Mouse (Mus musculus) gonadal fat pad, adult 2 months (tissue): ENCODE results near the gene Smok2b. TPM values are rescaled to one million over a fixed set of nuclear protein-coding genes. Genes with fewer than 3 reads are reported as not detected.
"Not testable (repeated sequence)": the region's sequence is repeated elsewhere in the genome, so short reads cannot be mapped to it uniquely, and the experiment has no call there.

ENCODE experiments used
- DNase-seq: peaks from one replicate; pipeline ENCODE4 v3.0.0-alpha.2; 2012; ENCODE audit warnings: low read depth
- polyA plus RNA-seq: library from polyadenylated mRNA; depleted of rRNA; stranded (reverse); fragments of >200 nt; gene quantifications from 2 replicates; pipeline ENCODE4 v1.2.3, GENCODE M21; 2012; rRNA removed

Smok2b gene
- not detected in 2 replicates for polyA plus RNA-seq

DNA sequence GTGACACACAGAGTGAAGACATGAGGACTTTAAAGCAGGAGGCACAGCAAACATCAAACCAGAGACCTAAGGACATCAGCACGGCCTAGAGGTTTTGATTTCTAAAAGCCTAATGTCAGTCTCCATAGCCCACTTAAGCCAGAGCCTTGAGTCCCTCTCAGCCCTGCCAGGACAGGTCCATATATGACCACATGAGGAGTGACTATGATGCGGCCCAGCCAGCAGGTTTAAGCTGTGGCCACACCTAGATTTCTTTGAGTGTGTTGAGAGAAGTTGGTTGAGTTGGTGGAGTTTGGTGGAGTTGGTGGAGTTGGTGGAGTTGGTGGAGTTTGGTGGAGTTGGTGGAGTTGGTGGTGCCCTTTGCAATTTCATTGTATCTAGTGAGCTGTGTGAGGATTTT, at the start of gene Smok2b:
Gene Smok2b, plus strand, starts transcription at position 301 of the 400 bp plus-strand sequence.
- DNase-seq, result not testable (repeated sequence)

DNA sequence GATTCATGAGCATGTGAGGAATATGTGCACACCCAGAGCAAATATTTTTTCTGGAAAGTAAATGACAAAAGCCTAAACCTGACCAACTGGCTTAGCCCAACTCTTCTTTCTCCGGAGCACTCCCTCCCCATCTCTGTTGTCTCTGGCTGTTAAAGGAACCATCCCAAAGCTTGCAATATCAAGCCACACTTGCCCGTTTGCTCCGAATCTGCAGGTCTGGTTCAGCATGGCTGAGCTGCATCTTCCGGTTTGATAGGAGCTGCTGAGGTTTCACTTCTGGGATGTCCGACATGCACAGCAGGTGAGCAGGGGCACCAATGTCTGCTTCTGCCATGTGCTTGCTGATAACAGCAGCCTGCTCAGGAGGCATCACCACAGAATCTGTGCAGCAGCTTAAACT, 49.6 kb upstream of the Smok2b start:
- not testable (repeated sequence) for DNase-seq

DNA sequence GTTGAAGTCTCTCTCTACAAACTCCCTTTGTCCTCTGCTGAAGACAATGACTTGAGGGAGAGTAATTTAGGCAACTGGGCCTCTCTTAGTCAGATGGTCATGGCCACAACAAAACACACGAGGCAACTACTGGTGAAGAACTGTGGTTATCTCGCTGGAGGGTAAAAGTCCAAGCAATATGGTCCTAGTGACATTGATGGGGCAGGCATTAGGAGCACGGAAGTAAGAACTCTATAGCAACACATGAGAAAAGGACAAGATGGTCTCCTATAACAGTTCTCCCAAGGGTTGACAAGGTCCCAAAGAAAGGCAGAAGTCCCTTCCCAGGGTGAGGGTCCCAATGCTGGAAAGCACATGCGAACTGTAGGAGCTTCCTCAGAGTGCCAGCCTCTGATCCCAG, 47.3 kb upstream of the Smok2b start:
- DNase-seq, result not testable (repeated sequence)

DNA sequence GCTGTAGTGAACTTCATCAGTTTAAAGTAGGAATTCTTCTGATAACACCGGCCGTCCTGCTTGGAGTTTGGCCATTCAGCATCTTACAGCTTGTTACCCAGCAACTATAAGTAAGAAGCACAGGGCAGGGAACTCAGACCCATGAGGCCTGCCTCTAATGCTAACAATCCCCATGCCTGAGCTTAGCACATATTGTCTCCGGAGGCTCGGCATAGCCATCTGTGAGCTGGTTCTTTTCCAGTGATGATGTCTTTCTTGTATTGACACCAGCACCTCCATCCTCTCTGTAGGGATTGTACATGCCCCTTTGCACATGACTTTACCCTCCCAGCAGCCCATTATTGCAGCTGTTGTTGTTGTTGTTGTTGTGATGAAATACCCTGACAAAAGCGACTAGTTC, 45.5 kb upstream of the Smok2b start:
- DNase-seq, result not testable (repeated sequence)

DNA sequence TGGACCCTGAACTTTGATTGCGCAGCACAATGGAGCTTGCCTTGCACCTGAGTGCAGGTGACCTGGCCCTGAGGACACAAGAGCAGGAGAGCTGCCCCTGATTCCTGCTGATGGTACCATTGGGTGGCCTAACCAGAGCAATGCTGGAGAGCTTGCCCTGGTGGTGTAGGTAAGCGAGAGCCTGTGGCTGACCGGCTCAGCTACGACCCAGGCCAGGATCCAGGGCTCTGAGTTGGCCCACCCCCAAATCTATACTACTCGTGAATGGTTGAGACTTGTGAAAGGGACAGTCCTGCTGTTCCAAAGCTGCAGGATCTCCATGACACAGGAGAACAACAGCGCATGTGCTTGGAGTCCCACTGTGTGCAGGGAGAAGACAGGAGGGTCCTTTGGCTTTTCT, 43.5 kb upstream of the Smok2b start:
- DNase-seq, result not testable (repeated sequence)

DNA sequence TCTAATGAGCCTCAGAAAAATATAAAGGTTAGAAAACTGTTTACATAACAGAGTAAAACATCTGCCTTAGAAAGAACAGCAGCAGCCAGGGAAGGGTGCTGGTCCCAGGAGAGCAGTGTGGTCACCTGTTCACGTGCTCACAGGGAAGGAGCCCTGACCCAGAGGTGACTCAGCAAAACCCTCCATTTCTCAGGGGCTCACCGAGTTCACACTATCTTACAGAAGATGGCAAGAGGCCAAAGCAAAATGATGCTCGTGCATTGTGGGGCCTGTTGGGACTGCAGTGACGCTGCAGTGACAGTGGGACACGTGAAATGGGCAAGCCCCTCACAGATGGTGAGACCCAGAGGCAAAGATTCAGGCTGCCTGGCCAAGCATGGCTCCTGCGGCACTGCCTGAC, 42.4 kb upstream of the Smok2b start:
- DNase-seq, result not testable (repeated sequence)

DNA sequence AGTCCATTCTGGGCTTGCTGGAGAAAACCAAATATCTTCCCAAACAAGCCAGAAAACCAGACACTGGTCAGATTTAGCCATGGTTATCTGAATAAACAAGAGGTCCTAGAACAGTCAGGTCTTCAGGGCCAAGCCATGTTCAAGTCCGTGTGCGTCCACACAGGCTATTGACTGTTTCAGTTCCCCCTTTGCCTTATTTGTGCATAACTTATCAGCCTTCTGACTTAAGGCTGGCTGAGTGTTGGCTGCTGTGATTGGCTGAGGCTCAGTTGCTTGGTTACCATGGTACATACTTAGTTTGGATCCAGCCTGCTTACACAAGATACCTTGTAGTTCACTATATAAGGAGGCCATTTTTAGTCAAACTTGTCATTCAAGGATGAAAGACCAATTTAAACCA, 41.2 kb upstream of the Smok2b start:
- DNase-seq, result not testable (repeated sequence)

DNA sequence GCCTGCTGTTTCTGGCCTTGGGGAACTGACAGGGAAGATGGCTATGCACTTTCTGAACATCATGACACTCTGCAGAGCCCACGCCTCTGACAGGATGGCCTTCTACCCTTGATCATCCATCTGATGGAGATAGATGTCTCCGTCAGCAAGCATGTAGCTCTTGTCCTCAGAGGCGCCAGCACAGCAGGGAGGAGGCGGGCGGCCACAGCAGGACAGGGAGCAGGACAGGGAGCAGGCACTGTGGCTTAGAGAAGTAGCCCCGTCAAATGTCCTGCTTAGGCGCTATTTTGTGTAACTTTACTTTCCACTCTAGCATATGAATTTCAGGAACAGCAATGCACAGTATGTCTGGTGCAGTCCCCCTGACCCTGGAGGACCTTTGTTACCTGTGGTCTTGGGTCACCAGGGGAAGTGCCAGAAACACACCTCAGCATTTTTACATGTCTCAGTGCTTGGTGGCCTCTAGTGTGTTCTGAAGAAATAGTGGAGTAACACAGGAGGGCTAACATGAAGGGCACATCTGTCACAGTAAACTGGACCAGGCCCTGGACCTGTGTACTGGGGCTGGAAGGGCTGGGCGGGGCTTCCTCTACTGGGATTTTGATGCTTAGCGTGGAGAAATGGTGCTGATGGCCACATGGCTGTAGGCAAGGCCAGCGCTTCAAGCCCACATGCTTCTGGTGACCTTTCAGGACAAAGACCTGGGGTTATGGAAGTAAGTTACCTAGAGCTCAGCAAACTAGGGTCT, 39.0 kb upstream of the Smok2b start:
- not testable (repeated sequence) for DNase-seq

DNA sequence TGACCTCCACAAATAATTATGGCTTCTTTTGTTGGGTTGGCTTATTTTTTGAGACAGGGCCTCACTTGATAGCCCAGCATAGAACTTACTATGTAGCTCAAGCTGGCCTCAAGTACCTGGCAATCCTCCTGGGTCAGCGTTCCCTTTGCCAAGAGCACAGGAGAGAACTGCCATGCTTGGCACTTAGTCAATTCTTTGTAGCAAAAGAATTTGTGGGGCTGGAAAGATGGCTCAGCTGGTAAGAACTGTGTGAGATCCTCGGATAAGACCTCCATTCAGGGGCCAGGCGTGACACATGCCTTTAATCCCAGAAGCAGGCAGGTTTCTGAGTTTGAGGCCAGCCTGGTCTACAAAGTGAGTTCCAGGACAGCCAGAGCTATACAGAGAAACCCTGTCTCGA, 33.6 kb upstream of the Smok2b start:
- not testable (repeated sequence) for DNase-seq

DNA sequence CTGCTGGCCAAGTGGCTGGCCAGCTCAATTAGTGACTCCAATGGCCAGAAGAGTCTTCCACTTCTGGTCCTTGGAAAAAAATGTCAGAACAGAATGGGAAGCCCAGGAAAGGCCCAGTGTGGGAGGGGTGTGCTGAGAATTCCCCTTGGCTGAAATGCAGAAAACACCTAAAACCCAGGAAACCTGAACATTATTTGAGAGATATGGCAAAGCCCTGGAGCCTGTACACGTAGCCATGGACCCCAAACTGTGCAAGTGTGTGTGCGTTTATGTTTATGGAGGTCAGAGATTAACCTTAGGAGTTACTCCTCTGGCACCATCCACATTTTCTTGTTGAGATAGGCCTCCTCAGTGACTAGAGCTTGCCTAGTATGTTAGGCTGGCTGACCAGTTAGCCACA, 31.2 kb upstream of the Smok2b start:
- DNase-seq, result not testable (repeated sequence)

DNA sequence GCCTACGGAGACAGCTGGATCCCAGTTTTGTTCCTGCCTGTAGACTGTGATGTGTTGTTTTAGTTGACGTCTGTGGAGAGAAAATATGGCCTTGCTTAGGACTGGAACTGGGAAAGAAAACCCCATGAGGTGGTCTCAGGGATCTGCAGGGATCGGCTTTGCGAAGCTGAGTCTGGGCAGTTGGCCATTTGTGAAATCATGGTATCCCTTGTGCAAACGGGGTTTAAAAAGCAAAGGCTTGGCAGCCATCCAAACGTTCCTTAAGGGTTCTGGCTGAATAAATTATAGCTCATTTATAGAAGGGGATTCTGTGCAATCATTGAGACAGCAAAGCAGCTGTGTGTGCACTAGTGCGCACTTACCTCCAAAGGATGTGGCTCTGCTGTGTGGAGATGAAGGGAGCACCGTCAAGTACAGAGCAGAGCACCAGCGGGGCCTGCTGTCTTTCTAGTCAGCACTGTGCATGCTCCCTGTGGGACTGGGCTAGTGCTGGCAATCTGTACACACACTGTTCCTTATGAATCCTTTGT, 30.1 kb upstream of the Smok2b start:
- not testable (repeated sequence) for DNase-seq

DNA sequence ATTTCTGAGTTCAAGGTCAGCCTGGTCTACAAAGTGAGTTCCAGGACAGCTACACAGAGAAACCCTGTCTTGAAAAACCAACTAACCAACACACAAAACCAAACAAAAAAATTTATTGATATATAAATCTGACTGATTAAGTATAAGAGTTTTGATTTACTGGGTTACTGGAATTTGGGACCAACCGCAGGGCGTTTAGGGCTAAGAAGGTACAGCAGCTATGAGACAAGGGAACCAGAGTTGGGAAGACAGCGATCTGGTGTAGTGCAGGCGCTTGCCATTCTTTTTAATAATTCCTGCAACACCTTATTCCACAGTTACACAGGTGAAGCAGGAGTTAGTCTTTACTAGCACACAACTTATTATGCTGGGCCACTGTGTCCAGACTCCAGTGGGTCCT, 28.5 kb upstream of the Smok2b start:
- DNase-seq, result not testable (repeated sequence)

DNA sequence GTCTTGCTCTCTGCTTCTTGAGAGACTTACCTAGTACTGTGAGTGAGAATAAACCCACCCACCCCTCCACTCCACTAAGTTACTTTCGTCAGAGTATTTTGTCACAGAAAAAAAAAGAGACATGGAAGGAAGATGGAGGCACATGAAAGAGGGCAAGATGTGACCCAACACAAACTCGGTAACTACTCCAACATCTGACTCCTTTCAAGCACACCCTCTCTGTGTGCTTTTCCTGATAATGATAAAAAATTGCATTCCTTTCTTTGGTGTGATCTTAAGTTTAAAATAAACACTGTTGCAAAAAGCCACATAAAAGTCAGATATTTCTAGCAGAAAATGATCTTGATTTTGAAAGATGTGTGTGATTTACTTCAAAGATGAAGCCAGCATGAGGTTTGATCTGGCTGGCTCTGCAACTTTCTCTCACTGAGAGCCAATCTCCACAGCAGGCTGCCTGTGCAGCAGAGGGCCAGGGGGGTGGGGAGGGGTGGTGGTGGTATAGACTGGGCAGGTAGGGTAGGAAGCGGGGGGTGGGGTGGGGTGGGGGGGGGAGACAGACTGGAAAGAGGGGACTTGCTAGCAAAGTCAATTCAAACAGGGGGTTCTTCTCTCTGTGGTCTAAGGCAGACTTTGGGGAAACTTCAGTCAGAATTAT, 27.5 kb upstream of the Smok2b start:
- not testable (repeated sequence) for DNase-seq

DNA sequence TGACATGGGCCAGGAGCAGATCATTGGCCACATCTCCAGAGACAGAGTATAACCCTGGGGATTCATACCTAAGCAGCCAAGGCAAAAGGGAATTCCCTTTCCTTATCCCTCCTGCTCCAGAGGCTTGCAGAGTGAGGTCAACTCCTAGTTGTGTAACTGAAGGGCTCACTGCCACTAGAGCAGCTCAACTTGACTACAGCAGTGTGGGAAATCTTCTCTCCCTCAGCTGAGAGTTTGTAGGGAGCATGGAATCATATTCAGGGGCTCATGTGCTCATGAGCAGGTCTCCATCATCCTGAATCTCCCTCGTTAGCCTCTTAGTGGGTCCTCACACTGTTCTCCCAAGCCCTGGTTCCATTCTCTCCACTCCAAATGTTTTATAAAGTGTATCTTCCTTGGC, 24.8 kb upstream of the Smok2b start:
- DNase-seq, result not testable (repeated sequence)

DNA sequence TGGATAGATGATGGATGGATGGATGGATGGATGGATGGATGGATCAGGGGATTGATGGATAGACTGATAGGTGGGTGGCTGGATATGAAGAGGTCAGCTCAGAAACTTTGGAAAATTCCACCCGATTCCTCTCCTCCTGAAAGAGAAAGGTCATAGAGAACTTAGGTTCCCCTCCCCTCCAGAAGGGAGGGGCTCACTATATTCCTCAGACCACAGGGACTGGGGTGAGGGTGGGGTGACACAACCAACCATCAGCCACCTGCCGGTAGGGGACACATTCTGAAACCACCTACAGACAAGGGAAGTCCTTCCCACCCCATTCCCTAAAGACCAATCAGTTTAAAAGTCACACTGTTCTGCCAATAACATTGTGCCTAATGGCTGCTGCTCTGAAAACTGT, 23.6 kb upstream of the Smok2b start:
- no peak for DNase-seq

DNA sequence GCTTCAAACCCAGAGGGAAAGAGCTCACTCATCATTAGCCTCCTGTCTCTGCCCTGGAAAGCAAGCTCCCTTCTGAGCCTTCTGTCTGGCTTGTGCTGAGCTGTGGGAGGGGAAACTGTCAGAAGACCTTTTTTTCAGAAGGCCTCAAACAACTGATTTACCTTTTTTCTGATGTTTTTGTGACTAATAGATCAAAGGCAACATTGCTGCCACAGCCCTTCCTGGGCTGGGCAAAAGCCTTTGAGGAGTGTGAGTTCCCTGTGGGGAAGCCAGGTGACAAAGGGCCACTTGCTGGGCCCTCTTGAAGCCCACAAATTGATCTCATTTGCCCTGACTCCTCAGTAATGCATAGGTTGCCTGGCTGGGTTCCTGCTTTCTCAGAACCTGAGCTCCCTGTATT, 21.6 kb upstream of the Smok2b start:
- DNase-seq, result not testable (repeated sequence)

DNA sequence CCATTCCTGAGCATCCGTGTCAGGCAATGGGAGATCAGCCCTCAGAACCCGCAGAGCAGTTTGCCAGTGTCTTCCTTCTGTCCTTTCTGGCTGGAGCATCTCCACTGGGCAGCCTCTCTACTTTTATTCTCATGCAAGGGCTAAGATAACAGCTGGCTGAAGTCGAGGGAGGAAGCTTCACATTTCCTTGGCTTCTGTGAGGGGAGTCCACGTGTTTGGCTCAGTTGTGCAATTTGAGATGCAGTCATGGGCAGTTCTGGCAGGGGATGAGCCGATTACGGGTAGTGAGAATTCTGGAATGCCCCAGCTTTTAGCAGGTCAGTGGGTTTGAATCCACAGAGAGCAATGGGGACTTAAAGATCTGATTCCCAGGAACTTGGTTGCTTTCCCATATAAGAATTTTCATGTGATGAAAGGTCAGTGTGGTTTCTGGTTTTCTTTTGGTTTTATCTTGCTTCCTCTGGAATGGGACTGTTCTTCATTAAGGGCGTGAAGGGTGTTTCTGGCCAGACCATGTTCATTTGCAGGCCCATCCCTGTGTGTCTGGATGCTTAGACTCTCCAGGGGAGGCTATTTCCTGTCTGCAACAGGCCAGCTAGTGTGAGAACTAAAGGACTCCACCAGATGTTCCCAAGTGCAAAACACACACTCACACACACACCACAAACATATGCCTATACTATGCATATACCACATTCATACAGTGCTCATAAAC, 17.8 kb upstream of the Smok2b start:
- no peak for DNase-seq

DNA sequence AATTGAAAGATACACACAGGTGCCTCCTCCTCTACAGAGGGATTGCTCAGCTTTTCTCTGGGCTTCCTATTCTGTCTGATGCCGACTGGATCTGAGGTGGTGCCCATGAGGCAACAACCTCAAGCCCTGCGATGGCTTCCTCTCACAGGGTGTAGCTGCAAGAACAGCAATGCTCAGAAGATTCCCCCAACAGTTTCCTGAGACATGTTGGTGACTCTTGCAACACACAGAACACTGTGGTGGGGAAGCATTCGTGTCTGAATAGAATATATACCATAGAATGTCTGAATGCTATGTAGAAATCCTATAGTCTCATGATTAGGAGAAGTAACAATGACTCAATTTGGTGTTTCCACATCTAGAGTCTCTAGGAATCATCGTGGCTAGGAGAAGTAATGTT, 15.9 kb upstream of the Smok2b start:
- DNase-seq, result no peak

DNA sequence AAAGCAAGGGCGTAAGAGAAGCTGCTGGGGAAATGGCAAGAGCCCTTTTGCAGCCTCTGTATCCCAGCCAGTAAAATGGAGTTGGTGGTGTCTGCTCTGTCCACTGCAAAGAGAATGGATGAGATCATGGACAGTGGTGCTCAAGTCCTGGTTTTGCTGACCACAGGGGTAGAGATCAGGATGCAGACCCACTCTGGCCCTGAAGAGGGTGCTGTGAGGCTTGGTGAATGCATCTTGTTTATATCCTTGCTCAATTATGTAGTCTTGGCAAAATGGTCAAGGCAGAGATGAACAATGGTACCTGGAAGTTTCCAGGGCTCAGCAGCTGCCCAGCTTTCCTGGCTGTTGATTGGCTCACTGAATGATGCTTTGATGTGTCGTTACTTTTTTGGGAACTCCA, 14.5 kb upstream of the Smok2b start:
- DNase-seq, result no peak

DNA sequence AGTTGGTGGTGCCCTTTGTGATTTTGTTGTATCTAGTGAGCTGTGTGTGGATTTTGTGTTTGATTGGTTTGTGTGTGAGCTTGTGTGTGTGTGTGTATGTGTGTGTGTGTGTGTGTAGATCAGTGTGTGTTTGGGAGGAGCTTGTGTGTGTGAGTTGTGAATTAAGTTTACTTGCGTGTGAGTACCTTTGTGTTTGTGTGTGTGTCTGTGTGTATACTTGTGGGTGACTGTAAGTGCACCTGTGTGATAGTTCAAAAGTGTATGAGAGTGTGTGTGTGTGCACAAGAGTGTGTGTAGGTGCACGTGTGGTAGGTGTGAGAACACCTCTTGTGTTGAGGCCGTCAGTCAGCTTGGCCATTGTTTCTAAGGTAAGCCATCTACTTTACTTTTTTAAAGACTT, 9.2 kb upstream of the Smok2b start, which contains the start of gene Smok2a:
Gene Smok2a, plus strand, starts transcription at position 301 of the 400 bp plus-strand sequence.
- DNase-seq, result no peak

DNA sequence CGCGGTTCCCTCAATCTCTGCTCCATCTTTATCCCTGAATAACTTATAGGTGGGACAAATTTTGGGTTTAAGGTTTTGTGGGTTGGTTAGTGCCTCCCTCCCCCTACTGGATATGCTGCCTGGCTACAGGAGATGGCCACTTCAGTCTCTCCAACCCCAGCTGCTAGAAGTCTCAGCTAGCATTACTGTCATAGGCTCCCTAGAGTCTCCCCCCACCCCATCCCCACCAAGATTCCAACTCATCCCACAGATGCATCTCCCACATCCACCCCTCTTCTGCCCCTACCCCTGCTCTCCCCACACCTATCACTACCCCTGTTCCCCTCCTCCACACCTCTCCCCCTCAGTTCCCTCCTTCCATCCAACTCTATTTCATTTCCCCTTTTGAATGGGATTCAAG, 8.1 kb upstream of the Smok2b start:
- not testable (repeated sequence) for DNase-seq

DNA sequence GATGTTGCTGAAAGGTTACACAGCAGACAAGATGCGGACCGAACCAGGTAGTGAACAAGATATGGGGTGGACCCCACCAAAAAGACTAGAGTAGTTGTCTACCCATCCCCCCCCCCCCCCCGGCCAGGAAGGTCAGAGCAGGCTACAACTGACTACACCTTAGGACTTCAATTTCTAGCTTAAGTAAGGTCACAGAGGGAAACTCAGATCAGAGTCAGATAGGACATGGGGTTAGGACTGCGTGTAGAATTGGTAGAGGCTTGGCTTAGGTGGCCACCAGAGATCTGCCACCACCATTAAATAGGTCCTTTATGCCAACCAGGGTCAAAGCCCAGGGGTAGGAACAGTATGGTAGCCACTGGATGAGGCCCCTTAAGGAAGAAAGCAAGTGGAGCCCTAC, 9.4 kb downstream of the Smok2b start:
- DNase-seq, result not testable (repeated sequence)
